Mouse (Mus musculus) liver, adult 2 months (tissue): ENCODE measurements around the gene Slc2a10. TPM values are rescaled to one million over a fixed set of nuclear protein-coding genes. Genes with fewer than 3 reads are reported as not detected.

Source experiments
- DNase-seq: peaks from one replicate; pipeline ENCODE4 v3.0.0-alpha.2; 2011; ENCODE audit warnings: low read depth, low spot score; ENCODE audit errors: extremely low read depth
- H3K27ac ChIP-seq: fragments of 200-500 bp; replicated peaks from 2 replicates; pipeline ENCODE4 v1.5.1; 2012; ENCODE audit warnings: low read depth, mild to moderate bottlenecking, control low read depth, inconsistent platforms, low read length; ENCODE audit not compliant: insufficient read depth
- H3K27me3 ChIP-seq: fragments of 200-500 bp; 2 replicates; pipeline ENCODE4 v1.6.1; 2012; ENCODE audit warnings: mild to moderate bottlenecking, moderate library complexity, low read length, inconsistent platforms; ENCODE audit not compliant: control insufficient read depth, insufficient read depth
- H3K36me3 ChIP-seq: fragments of 200-500 bp; 2 replicates; pipeline ENCODE4 v1.6.1; 2012; ENCODE audit warnings: low read length, inconsistent platforms; ENCODE audit not compliant: control insufficient read depth, insufficient read depth
- H3K4me1 ChIP-seq: fragments of 200-500 bp; 2 replicates; pipeline ENCODE4 v1.6.1; 2011; ENCODE audit warnings: low read length; ENCODE audit not compliant: control insufficient read depth, insufficient read depth
- H3K4me3 ChIP-seq: fragments of 200-500 bp; 2 replicates; pipeline ENCODE4 v1.5.1; 2011; ENCODE audit warnings: low read depth, mild to moderate bottlenecking, control low read depth, low read length, moderate library complexity; ENCODE audit not compliant: insufficient read depth
- H3K79me2 ChIP-seq: fragments of 200-500 bp; 2 replicates; pipeline ENCODE4 v1.6.1; 2012; ENCODE audit warnings: inconsistent platforms, mild to moderate bottlenecking, low read length, moderate library complexity; ENCODE audit not compliant: control insufficient read depth, insufficient read depth
- H3K9ac ChIP-seq: fragments of 200-500 bp; 2 replicates; pipeline ENCODE4 v1.6.1; 2012; ENCODE audit warnings: low read depth, mild to moderate bottlenecking, control low read depth, inconsistent platforms, low read length
- CTCF ChIP-seq: fragments of 200-500 bp; IDR thresholded peaks from 2 replicates; pipeline ENCODE4 v1.5.1; 2011; ENCODE audit warnings: low read depth, low read length, control low read depth
- POLR2A ChIP-seq: fragments of 200-500 bp; IDR thresholded peaks from 2 replicates; pipeline ENCODE4 v1.6.1; 2011; ENCODE audit warnings: low read length, control low read depth; ENCODE audit not compliant: insufficient read depth; ENCODE audit errors: extremely low read depth
- WGBS: fragments of 180-500 bp; shearing (Covaris S2); methylation state at CpG from one replicate; pipeline ENCODE4 v1.1.7; 2018; 5-methylcytosine and 5-hydroxymethylcytosine counted together
- polyA plus RNA-seq: library from polyadenylated mRNA; depleted of rRNA; stranded (reverse); fragments of >200 nt; gene quantifications from 2 replicates; pipeline ENCODE4 v1.2.3, GENCODE M21; 2012
- total RNA-seq: library from RNA; depleted of rRNA; stranded (reverse); fragments of >200 nt; gene quantifications from 2 replicates; pipeline ENCODE4 v1.2.3, GENCODE M21; 2014

Gene Slc2a10
- total and polyA plus RNA-seq, 2 experiments, result 0.09 to 0.11 TPM

DNA sequence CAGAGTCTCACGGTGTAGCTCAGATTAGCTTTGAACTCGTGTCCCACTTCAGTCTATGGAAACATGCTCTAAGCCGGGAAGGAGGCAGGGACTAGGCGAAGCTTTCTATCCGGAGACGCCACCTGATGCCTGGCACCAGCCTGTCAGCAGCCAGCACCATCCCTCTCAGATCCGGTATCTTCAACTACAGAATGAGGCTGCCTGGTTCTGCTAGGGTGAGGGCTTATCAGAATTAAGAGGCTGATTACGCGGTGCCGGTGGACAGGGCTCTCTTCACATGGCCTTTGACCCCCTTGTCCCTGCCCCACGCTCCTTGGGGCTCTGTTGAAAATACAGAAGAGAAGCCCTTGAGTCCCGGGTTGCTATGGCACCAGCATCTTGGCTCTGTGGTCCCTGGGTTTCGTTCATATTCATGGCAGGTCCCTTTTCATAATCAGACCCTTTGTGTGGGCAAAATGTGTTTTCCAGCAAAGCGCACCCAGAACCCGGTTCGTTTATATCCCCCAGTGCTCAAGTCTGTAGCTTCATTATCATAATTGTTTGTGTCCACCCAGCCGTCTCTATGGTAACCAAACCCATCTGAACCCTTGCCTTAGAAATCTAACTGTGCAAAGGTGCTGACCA, 9.9 kb upstream of the Slc2a10 start:
- TF ChIP-seq POLR2A, result no peak
- no peak for TF ChIP-seq CTCF
- Histone ChIP-seq H3K4me3 (peak overlapping the region; percentile 70), H3K4me1 (peaks cover 2% of the 10 kb centered on the region; the same call in 1 of the 2 replicates), H3K27me3 (no peaks in the 10 kb centered on the region), H3K27ac (no peak overlapping the region), H3K9ac (peak overlapping the region; percentile 22; the same call in 1 of the 2 replicates), H3K36me3 (peaks cover 3% of the 10 kb centered on the region; the same call in 1 of the 2 replicates), H3K79me2 (no peaks in the 10 kb centered on the region)
- 31% methylated on average over 17 of the region's 17 CpGs for WGBS
- peak; percentile 10 for DNase-seq

DNA sequence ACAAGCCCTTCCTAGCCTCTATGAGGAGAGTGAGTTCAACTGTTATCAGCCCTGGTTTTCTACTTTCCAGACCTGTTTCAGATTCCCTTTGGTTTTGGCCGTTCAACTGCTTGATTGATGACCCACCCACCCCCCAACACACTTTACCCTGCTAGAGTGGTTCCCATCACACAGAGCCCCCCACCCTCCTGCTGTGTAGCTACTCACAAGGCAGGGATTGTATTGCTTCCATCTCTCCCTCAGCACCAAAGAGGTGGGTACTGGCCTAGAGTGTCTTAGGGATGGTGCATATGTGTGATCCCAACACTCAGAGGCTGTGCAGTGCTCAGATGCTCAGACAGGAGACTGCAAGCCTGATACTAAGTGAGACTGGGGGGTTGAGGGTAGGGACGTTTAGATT, 9.1 kb upstream of the Slc2a10 start:
- 44% methylated on average over 2 of the region's 2 CpGs for WGBS
- H3K27me3 ChIP-seq, result no peaks in the 10 kb centered on the region
- peaks cover 2% of the 10 kb centered on the region; the same call in 1 of the 2 replicates for H3K4me1 ChIP-seq
- no peak for TF ChIP-seq CTCF
- no peak for TF ChIP-seq POLR2A
- DNase-seq, result no peak
- H3K9ac ChIP-seq, result no peak overlapping the region
- no peak overlapping the region for H3K4me3 ChIP-seq
- H3K36me3 ChIP-seq, result peaks cover 3% of the 10 kb centered on the region; the same call in 1 of the 2 replicates
- no peak overlapping the region for H3K27ac ChIP-seq
- H3K79me2 ChIP-seq, result no peaks in the 10 kb centered on the region

DNA sequence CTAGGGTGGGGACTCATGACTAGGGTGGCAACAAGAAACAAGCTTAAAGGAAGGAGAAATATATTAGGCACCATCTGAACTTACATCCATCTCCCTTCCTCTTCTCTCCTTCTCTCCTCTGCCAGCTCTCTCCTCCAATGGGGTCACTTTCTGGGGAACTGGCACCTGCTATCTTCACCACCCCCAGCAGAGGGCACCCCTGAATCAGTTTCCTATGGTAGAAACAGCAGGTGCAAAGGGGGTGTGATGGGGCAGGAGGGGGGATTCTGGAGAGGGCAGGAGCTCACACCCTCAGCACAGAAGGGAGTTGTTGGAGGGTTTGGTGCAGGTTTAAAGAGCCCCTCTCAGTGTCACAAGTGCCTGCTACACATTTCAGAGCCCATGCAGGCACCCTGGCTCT, 7.3 kb upstream of the Slc2a10 start:
- Histone ChIP-seq H3K27ac (no peak overlapping the region), H3K36me3 (no peaks in the 10 kb centered on the region), H3K4me3 (no peak overlapping the region), H3K27me3 (no peaks in the 10 kb centered on the region), H3K79me2 (no peaks in the 10 kb centered on the region), H3K4me1 (peaks cover 2% of the 10 kb centered on the region; the same call in 1 of the 2 replicates), H3K9ac (no peak overlapping the region)
- peak; percentile 56 for TF ChIP-seq CTCF
- TF ChIP-seq POLR2A, result no peak
- no peak for DNase-seq

DNA sequence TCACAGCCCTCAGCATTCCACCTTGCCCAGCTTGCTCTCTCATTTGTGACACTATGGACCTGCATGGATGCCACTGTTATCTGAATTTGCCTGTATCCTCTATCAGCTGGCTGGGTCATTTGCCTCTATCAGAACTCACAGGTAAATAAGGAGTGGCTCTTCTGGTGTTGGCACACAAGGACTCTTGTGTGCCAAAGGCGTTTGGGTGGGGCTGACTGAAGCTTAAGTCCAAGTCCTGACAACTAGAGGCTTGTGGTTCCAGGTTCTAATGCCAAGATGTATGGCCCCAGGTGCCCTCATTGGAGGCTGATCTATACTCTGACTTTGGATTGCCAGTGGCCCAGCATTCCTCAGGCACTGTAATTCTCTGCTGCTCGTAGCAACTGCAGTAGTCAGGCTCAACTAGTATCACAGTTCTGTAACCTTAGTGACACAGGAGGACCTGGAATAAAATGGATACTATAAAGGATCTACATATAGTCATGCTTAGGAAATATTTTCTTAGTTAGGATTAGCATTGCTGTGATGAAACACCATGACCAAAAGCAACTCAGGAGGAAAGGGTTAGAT, 5.8 kb upstream of the Slc2a10 start:
- DNase-seq, result no peak
- Histone ChIP-seq H3K27me3 (no peaks in the 10 kb centered on the region), H3K4me3 (no peak overlapping the region), H3K36me3 (no peaks in the 10 kb centered on the region), H3K9ac (no peak overlapping the region), H3K27ac (no peak overlapping the region), H3K4me1 (no peaks in the 10 kb centered on the region), H3K79me2 (no peaks in the 10 kb centered on the region)
- WGBS, result 63% methylated on average over 2 of the region's 2 CpGs
- no peak for TF ChIP-seq CTCF

DNA sequence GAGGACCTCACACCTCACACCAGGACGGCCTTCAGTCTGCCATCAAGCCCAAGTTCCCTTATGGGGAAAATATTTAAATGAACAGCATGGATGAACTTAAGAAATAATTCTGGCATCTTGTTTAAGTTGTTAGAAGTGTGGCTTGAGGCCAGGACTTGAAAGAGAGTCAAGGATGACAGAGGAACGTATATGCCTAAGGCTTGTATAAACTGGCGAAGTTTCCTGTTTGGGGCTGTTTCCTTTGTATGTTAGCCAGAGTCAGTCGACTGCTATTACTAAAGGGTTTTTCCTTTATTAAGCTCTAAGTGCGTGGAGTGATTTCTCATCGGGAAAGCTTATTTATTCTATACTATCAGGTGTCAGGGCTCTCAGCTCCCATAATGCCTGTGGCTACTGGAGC, 4.8 kb upstream of the Slc2a10 start:
- H3K79me2 ChIP-seq, result no peaks in the 10 kb centered on the region
- no peaks in the 10 kb centered on the region for H3K36me3 ChIP-seq
- no peak overlapping the region for H3K9ac ChIP-seq
- DNase-seq, result no peak
- 62% methylated on average over 6 of the region's 6 CpGs for WGBS
- no peak overlapping the region for H3K4me3 ChIP-seq
- no peaks in the 10 kb centered on the region for H3K4me1 ChIP-seq
- TF ChIP-seq POLR2A, result no peak
- no peak for TF ChIP-seq CTCF
- H3K27ac ChIP-seq, result no peak overlapping the region
- peaks cover 5% of the 10 kb centered on the region; the same call in 1 of the 2 replicates for H3K27me3 ChIP-seq

DNA sequence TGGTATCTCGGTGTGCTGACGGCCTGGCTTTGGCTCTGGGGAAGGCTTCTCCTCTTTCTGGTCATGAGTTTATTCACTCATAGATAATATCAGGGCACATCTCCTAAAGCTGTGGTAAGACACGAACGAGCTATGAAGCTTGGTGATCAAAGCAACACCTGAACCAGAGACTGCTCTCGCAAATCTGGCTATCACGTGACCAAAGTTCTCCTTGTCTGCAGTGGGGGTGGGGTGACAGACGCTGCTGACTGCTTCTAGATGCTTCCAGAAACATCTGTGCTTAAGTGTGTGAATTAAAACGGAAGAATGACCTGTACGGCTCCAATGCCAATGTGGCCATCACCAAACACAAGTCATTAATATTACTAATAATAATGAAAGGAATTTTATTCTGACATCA, 6.1 kb downstream of the Slc2a10 start:
- H3K27me3 ChIP-seq, result no peaks in the 10 kb centered on the region
- H3K4me3 ChIP-seq, result no peak overlapping the region
- TF ChIP-seq CTCF (no peak), POLR2A (no peak)
- 64% methylated on average over 9 of the region's 9 CpGs for WGBS
- no peak overlapping the region for H3K27ac ChIP-seq
- no peak overlapping the region for H3K9ac ChIP-seq
- H3K79me2 ChIP-seq, result no peaks in the 10 kb centered on the region
- H3K4me1 ChIP-seq, result no peaks in the 10 kb centered on the region
- DNase-seq, result no peak
- H3K36me3 ChIP-seq, result no peaks in the 10 kb centered on the region
